Mouse (Mus musculus) kidney, postnatal 25 days (tissue): ENCODE results near the gene Olfr1178.

ENCODE experiments used
- DNase-seq, 2 experiments: peaks; one replicate each; pipeline ENCODE4 v3.0.0; 2021; ENCODE audit warnings: mixed read lengths in 2 of 2

The Olfr1178 gene

GRCm38 (mm10) chr2:88386762-88387161, at the start of gene Olfr1178:
TSS of gene Olfr1178 (plus strand) at chr2:88387062.
- DNase-seq = no peak

GRCm38 (mm10) chr2:88346392-88346791, 40.5 kb upstream of the Olfr1178 start, which contains the start of gene Olfr1177-ps:
TSS of gene Olfr1177-ps (minus strand) at chr2:88346492.
- DNase-seq = no peak

GRCm38 (mm10) chr2:88356304-88356703, 30.6 kb upstream of the Olfr1178 start:
- DNase-seq = no peak

- no peak for DNase-seq
Observed at GRCm38 (mm10) chr2:88406353-88406752, 19.5 kb downstream of the Olfr1178 start, which contains the start of gene Olfr1179. TSS of gene Olfr1179 (minus strand) at chr2:88406453.

GRCm38 (mm10) chr2:88419051-88419450, 32.2 kb downstream of the Olfr1178 start, which contains the start of gene Olfr1180:
TSS of gene Olfr1180 (minus strand) at chr2:88419151.
- DNase-seq = no peak

GRCm38 (mm10) chr2:88426071-88426470, 39.2 kb downstream of the Olfr1178 start, which contains the start of gene Olfr1181:
TSS of gene Olfr1181 (minus strand) at chr2:88426171.
- no peak for DNase-seq

GRCm38 (mm10) chr2:88449031-88449430, 62.2 kb downstream of the Olfr1178 start, which contains the start of gene Gm13757:
TSS of gene Gm13757 (minus strand) at chr2:88449131.
- no peak for DNase-seq
